Mouse (Mus musculus): Measurements from ENCODE around the gene Zbtb33.

DNA sequence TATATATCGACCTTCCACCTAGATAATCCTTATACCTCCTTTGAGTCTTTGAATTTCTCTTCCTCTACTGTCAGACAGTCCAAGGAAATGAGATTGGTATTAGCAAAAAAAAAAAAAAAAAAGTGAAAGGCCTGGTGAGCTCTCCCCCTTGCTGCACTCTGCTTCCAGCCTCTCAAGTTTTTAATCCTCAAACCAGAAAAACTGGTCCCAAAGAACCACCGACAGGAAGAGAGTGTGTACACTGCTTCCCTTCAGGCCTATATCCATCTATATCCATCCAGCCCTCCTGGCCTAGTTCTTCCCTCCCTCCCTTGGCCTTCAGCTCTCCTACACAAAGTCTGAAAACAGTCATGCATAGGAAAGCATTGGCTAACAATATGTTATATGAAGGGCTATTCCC is 33.2 kb downstream of the Zbtb33 start:
- TF ChIP-seq CTCF (conservative IDR thresholded peaks at IDR 0.05; ENCODE audit: insufficient read depth, insufficient read length, low read depth, low read length) (no peak), POLR2A (IDR thresholded peaks at IDR 0.05; ENCODE audit: low read depth, low read length) (no peak)

Measured in kidney, adult 2 months (tissue).